Mouse (Mus musculus) spleen, adult 2 months (tissue): ENCODE results near the gene Ulk4. TPM values are rescaled to one million over a fixed set of nuclear protein-coding genes. Genes with fewer than 3 reads are reported as not detected.

Source experiments
- DNase-seq, 2 experiments: peaks; one replicate each; pipeline versions ENCODE4 v3.0.0 to v3.0.0-alpha.2; 2012 to 2021; ENCODE audit warnings: low spot score in 2 of 2, low read depth in 1 of 2
- H3K27ac ChIP-seq: fragments of 200-500 bp; 2 replicates; pipeline ENCODE4 v1.5.1; 2012; ENCODE audit warnings: low read length, inconsistent platforms; ENCODE audit not compliant: insufficient read depth
- H3K27me3 ChIP-seq: fragments of 200-500 bp; 2 replicates; pipeline ENCODE4 v1.6.1; 2012; ENCODE audit warnings: mild to moderate bottlenecking, moderate library complexity, low read length, inconsistent platforms; ENCODE audit not compliant: control insufficient read depth, insufficient read depth
- H3K36me3 ChIP-seq: fragments of 200-500 bp; 2 replicates; pipeline ENCODE4 v1.6.1; 2012; ENCODE audit warnings: mild to moderate bottlenecking, low read length, inconsistent platforms; ENCODE audit not compliant: control insufficient read depth, insufficient read depth
- H3K4me1 ChIP-seq: fragments of 200-500 bp; 2 replicates; pipeline ENCODE4 v1.6.1; 2011; ENCODE audit warnings: inconsistent platforms; ENCODE audit not compliant: control insufficient read depth, insufficient read depth, insufficient read length
- H3K4me3 ChIP-seq: fragments of 200-500 bp; 2 replicates; pipeline ENCODE4 v1.5.1; 2011; ENCODE audit warnings: mild to moderate bottlenecking, inconsistent platforms; ENCODE audit not compliant: insufficient read depth, insufficient read length; ENCODE audit errors: extremely low read depth
- CTCF ChIP-seq: fragments of 200-500 bp; IDR thresholded peaks from 2 replicates; pipeline ENCODE4 v1.5.1; 2011; ENCODE audit warnings: mild to moderate bottlenecking, inconsistent platforms; ENCODE audit not compliant: insufficient read depth, insufficient read length, insufficient replicate concordance; ENCODE audit errors: extremely low read depth
- POLR2A ChIP-seq: fragments of 200-500 bp; IDR thresholded peaks from 2 replicates; pipeline ENCODE4 v1.6.1; 2011; ENCODE audit warnings: low read depth, low read length, inconsistent platforms
- WGBS: fragments of 180-500 bp; shearing (Covaris S2); methylation state at CpG from one replicate; pipeline ENCODE4 v1.1.7; 2018; 5-methylcytosine and 5-hydroxymethylcytosine counted together
- polyA plus RNA-seq: library from polyadenylated mRNA; depleted of rRNA; stranded (reverse); fragments of >200 nt; gene quantifications from 2 replicates; pipeline ENCODE4 v1.2.3, GENCODE M21; 2012; rRNA removed

Gene Ulk4
- polyA plus RNA-seq, 1 experiment = 0.39 TPM

- DNase-seq = peak in 1 of 2 experiments; percentile 30
- H3K4me3 ChIP-seq = no peak overlapping the region
- no peak overlapping the region for H3K27ac ChIP-seq
- H3K4me1 ChIP-seq = peaks cover 5% of the 10 kb centered on the region; the same call in 1 of the 2 replicates
- no peaks in the 10 kb centered on the region for H3K27me3 ChIP-seq
- 34% methylated on average over 14 of the region's 14 CpGs for WGBS
- H3K36me3 ChIP-seq = no peaks in the 10 kb centered on the region
- TF ChIP-seq POLR2A = no peak
- TF ChIP-seq CTCF = no peak
Measured at GRCm38 (mm10) chr9:120914877-120915459, 362.0 kb downstream of the Ulk4 start.

- 88% methylated on average over 4 of the region's 4 CpGs for WGBS
- no peak overlapping the region for H3K27ac ChIP-seq
- TF ChIP-seq CTCF (no peak), POLR2A (no peak)
- no peak for DNase-seq
- H3K4me3 ChIP-seq = no peak overlapping the region
- H3K27me3 ChIP-seq = no peaks in the 10 kb centered on the region
- H3K36me3 ChIP-seq = no peaks in the 10 kb centered on the region
- H3K4me1 ChIP-seq = peaks cover 5% of the 10 kb centered on the region; the same call in 1 of the 2 replicates
Measured at GRCm38 (mm10) chr9:120914429-120914828, 362.6 kb downstream of the Ulk4 start.

- Histone ChIP-seq H3K4me1 (no peaks in the 10 kb centered on the region), H3K36me3 (no peaks in the 10 kb centered on the region), H3K4me3 (no peak overlapping the region), H3K27ac (no peak overlapping the region), H3K27me3 (no peaks in the 10 kb centered on the region)
- 61% methylated on average over 13 of the region's 13 CpGs for WGBS
- no peak for DNase-seq
- no peak for TF ChIP-seq POLR2A
Measured at GRCm38 (mm10) chr9:120913152-120913551, 363.8 kb downstream of the Ulk4 start.

GRCm38 (mm10) chr9:120908461-120908860 lies 368.5 kb downstream of the Ulk4 start:
- no peaks in the 10 kb centered on the region for H3K4me1 ChIP-seq
- DNase-seq = no peak
- no peaks in the 10 kb centered on the region for H3K27me3 ChIP-seq
- TF ChIP-seq POLR2A (no peak), CTCF (no peak)
- no peak overlapping the region for H3K4me3 ChIP-seq
- 92% methylated on average over 6 of the region's 6 CpGs for WGBS
- no peaks in the 10 kb centered on the region for H3K36me3 ChIP-seq
- H3K27ac ChIP-seq = no peak overlapping the region

Other genes starting within 250 kb of the Ulk4 start
- 31.0 and 43.6 TPM in 2 replicates for gene Trak1, start 20.3 kb upstream of the Ulk4 start, polyA plus RNA-seq
- not detected in 2 replicates for gene Cck, start 218.5 kb upstream of the Ulk4 start, polyA plus RNA-seq